Mouse (Mus musculus): ENCODE data around the gene Rps11. TPM values are rescaled to one million over a fixed set of nuclear protein-coding genes. Genes with fewer than 3 reads are reported as not detected.
A peak's percentile ranks its signal among the peaks of the same experiment; 100 is the strongest.

The Rps11 gene
- total RNA-seq, 2 experiments from 2014 or later = 457 to 518 TPM

DNA sequence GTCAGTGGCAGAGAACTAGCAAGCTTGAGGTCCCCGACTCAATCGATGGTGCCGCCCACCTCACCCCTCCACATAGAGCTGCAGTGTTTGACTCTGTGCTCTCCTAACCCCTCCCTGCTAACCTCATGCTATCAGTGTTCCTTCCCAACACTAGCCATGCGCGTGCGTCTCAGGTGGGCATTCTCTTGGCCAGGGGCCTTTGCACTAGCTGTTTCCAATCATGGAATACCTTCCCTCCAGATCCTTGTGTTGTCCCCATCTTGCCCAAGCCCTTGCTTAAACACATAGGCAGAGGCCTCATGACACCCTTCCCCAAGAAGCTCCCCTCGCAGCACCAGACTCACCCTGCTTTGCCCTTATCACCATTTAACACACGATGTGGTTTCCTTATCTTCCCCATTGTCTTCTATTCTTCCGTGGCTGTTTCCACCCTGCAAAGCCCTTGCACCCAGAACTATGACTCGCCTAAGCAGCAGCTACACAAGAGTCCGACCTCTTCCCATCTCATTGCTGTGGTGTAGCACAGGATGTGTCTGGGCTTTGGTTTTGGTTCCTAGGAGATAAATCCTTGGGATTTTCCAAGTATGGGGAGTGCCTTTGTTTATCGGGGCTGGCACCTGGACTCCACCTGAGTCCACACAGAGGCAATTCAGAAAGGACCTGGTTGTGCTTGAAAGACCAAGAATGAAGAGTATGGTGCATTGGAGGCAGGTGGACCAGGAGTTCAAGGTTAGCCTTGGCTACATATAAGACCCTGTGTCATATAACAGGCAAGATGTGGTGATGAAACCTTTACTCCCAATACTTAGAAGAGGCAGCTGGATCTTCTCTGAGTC is 13.2 kb upstream of the Rps11 start:
- no peak overlapping the region for H3K4me3 ChIP-seq
- no peak for TF ChIP-seq CTCF (IDR thresholded peaks at IDR 0.05)
- DNase-seq = no peak
- intact Hi-C loops (cut with DNase I) = loop anchor here (5.0 kb wide), 1 partner anchor 155 kb away; no protein-coding TSS in a partner anchor
- H3K27ac ChIP-seq = no peak overlapping the region

DNA sequence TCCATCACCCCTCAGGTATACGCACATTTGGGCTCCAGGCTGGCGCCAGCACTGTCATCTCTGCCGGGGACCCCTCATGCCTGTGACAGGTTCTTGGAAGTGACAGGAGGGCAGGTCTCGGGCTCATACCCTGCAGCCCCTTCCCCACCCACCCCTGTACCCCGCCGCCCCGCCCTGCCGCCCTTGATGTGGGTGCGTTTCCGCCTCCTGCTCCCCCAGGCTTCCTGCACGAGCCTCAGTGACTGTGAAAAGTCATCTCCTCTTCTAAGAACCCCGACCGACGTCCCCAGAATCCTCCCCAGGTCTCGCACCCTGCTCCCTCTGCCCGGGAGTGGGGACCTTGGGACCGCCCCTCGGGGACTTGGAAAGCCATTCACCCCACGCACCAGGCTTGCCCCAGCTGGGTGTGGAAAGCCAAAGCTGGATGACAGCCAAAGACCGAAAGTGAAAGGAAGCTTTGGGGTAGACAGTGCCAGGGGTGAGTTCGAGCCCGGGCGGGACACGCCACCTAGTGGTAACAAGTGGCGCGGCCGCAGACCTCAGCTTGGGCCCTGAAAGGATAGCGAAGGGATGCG is 11.8 kb upstream of the Rps11 start, which contains the start of the genes Gm45713 and Flt3l:
Gene Gm45713 (minus strand): TSS at position 239 of the 575 bp plus-strand sequence.
Gene Flt3l (minus strand): TSS at position 440 of the 575 bp plus-strand sequence.
- peak; percentile 95 for DNase-seq
- peak; percentile 99 for TF ChIP-seq CTCF (IDR thresholded peaks at IDR 0.05)
- Histone ChIP-seq H3K27ac (peak within 1 kb of the TSS; percentile 93), H3K4me3 (peak within 1 kb of the TSS; percentile 73)
- intact Hi-C loops (cut with DNase I) = loop anchor here (1.0 to 5.0 kb wide), 2 partner anchors 56 to 154 kb away; no protein-coding TSS in a partner anchor

DNA sequence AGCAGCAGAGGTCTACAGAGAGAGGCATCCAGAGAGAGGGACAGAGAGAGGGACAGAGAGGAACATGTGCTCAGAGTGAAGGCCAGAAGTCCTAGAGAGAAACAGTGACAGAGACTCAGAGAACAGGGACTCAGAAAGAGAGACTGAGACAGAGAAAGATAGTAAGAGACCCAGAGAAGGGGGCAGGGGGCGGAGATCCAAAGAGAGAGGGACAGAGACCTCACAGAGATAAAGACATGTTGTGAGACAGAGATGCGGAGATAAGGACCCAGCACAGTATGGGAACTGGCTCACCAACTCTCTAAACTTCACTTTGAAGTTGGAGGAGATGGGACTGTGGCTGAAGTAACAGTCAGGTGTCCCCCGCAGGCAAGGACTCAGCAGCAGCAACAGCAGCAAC is 11.1 kb upstream of the Rps11 start:
- TF ChIP-seq CTCF (IDR thresholded peaks at IDR 0.05) = no peak
- intact Hi-C loops (cut with DNase I) = loop anchor here (5.0 kb wide), 1 partner anchor 153 kb away; no protein-coding TSS in a partner anchor
- Histone ChIP-seq H3K4me3 (peak overlapping the region; percentile 73), H3K27ac (peak overlapping the region; percentile 93)
- no peak for DNase-seq

DNA sequence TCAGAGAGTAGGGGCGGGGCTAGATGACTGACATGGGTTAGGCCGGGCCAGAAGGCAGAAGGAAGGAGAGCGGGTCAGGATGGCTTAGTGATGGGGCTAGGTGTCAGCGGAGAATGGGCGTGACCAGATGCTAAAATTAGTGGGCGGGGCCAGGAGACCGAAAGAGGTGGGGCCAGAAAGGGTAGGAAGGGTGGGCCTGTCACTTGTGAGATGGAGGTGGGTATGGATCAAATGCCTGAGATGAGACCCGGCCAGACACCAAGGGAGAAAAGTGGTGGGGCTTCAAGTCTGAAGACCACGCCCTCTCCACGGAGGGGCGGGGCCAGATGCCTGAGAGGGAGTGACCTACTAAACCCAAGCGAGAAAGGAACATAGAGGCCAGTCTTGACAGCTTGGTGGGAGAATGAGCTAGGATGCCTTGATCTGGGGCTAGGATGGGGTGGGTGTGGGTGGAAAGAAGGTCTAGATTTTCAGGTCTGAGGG is 10.3 kb upstream of the Rps11 start:
- intact Hi-C loops (cut with DNase I) = loop anchor here (5.0 kb wide), 1 partner anchor 152 kb away; no protein-coding TSS in a partner anchor
- Histone ChIP-seq H3K4me3 (peak overlapping the region; percentile 73), H3K27ac (no peak overlapping the region; the same call in 1 of the 2 replicates)
- DNase-seq = peak; percentile 51
- TF ChIP-seq CTCF (IDR thresholded peaks at IDR 0.05) = no peak

DNA sequence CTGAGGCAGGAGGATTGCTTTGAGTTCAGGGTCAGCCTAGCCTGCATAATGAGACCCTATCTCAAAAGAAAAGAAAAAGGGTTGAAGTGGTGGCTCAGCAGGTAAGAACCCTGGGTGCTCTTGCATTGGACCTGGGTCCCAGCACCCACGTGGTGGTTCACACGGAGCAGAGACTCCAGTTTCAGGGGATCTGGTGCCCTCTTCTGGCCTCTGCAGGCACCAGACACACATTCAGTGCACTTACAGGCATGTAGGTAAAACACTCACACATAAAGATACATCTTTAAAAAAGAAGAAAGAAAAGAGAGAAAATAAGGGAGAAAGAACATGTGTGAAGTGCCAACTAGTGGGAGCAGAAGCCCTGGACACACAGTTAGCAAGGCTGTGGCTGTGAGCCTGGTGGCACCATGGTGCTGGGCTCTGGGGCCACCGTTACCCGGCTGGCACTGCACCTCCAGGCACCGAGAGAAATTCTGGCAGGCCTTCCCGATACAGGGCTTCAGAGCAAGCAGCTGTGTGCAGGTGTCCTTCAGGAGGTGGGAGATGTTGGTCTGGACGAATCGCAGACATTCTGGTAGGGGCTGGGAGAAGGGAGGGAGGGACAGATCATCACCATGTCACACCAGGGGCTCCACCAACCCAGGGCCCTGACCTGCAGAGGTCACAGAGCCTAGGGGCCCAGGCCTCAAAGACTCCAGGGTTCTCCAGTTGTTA is 9.4 kb upstream of the Rps11 start:
- Histone ChIP-seq H3K27ac (no peak overlapping the region; the same call in 1 of the 2 replicates), H3K4me3 (no peak overlapping the region)
- TF ChIP-seq CTCF (IDR thresholded peaks at IDR 0.05) = peak; percentile 32
- intact Hi-C loops (cut with DNase I) = no loop called here
- no peak for DNase-seq

DNA sequence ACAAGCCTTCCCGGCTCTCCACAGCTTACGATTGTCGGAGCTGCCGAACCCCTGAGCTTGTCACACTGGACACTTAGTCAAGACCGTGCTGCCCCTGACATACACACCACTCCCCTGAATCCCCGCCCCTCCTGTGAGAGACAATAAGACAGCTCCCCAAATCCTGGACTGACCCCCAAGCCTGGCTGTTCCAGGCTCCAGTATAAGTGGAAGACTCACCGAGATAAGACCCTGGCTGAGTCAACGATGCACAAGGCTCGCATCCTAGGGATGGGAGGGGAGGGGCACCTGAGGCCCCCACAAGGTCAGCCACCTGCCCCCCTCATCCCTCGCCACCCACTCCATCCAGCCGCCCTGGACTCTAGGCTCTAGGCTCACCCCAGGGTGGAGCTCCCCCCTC is 7.6 kb upstream of the Rps11 start:
- no peak overlapping the region for H3K4me3 ChIP-seq
- no peak for TF ChIP-seq CTCF (IDR thresholded peaks at IDR 0.05)
- no peak overlapping the region for H3K27ac ChIP-seq
- no peak for DNase-seq
- intact Hi-C loops (cut with DNase I) = no loop called here

DNA sequence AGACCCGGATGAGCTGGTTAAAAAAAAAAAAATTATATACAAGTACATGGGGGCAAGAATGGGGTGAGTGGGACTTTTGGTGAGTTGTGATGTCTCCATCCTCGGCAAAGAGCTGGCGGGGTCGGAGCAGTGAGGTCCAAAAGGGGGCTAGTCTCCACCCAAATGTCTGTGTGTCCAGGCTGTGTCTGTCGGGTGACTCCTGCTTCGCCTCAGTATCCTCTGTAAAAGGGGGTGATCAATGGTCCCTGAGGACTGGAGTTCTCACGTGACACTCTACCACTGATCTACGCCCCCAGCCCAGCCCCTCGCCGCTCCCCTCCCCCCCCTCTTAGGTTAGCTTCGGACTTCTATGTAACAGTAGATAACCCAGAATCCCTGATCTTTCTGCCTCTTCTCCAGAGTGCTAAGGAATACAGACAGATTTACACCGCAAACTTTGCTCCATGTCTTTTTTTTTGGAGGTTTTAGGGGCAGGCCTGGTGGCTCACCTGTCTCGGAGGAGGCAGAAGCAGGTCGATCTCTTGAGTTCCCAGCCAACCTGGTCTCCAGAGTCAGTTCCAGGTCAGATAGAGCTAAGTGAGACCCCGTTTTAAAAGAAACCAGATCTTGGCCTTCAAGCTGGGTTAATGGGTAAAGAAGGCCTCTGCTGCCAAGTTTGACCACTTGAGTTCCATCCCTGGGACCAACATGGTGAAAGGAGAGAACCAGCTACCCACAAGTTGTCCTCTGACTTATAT is 5.7 kb upstream of the Rps11 start:
- no peak for TF ChIP-seq CTCF (IDR thresholded peaks at IDR 0.05)
- DNase-seq = no peak
- peak overlapping the region; percentile 78 for H3K4me3 ChIP-seq
- H3K27ac ChIP-seq = peak overlapping the region; percentile 89
- intact Hi-C loops (cut with DNase I) = no loop called here

DNA sequence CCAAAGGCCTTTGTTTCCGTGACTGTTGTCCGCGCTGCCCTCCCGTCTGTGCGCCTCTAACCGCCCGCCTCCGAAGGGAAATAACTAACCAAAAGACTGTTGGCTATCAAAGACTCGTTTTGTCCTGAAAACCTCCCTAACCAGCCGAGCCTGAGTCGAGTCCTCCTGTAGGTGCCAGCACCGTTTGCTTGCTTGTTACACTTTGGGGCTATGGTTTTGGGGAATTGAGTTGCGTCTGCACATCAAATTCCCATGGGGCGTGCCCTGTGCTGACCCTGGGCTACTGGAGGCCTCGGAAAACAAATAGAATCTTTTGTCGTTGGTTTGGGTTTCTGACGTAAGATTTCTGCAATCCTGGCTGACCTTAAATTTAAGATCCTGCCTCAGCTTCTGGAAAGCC is 5.1 kb upstream of the Rps11 start:
- H3K27ac ChIP-seq = peak overlapping the region; percentile 89
- TF ChIP-seq CTCF (IDR thresholded peaks at IDR 0.05) = no peak
- DNase-seq = peak; percentile 64
- intact Hi-C loops (cut with DNase I) = no loop called here
- peak overlapping the region; percentile 78 for H3K4me3 ChIP-seq

DNA sequence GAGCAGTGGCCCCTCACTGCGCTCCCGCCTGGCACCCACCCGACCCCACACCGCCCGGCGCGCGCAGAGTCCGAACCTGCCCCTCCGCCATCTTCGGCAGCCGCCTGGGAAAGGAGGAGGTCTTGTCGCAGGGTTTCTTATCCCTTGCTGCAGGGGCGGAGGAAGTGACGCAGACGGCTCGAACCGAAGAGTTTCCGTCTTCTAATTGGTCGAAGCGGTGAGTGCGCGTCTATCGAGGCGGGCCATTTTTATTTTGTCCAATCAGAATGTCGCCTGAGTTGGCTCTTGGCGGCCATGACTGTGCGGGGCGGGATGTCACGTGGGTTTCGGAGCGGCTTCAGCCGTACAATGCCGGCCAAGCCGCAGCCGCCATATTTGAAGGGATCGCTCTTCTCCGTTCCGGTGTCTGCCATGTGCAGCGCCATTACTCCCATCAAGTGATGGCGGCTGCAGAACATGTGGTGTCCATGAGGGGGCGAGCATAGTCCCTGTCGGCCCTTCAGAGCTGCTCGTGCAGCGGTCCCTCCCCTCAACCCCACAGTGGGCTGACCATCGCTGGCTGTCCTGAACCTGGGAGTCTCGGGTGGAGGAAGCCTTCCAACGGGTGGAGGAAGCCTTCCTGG is 4.5 kb upstream of the Rps11 start, which contains the start of gene Rpl13a:
Gene Rpl13a (minus strand): TSS at position 138 of the 623 bp plus-strand sequence.
- peak within 1 kb of the TSS; percentile 96 for H3K27ac ChIP-seq
- peak; percentile 98 for DNase-seq
- TF ChIP-seq CTCF (IDR thresholded peaks at IDR 0.05) = peak; percentile 82
- H3K4me3 ChIP-seq = peak within 1 kb of the TSS; percentile 90
- intact Hi-C loops (cut with DNase I) = no loop called here

DNA sequence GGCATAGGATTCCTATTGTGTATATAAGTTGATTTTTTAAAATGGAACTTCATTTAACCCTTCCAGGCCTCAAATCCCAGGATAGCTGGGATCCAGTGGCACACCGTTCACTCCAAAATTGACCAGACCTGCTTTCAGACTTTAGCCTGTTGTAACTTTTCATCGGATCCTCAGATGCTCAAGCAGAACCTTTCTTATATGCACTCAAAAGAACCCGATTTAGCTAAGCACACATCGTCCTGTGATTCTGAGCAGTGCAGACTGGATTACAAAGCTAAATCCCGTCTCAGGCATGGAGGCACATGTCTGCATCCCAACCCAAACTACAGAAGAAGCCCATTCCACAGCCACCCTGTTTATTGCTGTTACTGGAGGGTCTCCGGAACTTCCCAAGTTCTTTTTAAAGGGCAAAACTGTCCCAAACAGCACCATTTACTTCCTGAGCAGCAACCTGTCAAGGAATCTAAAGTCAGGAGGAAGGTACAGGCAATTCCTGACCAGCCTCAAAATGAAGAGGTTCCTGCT is 3.5 kb upstream of the Rps11 start:
- no peak for DNase-seq
- Histone ChIP-seq H3K4me3 (peak overlapping the region; percentile 90), H3K27ac (peak overlapping the region; percentile 96)
- no peak for TF ChIP-seq CTCF (IDR thresholded peaks at IDR 0.05)
- intact Hi-C loops (cut with DNase I) = no loop called here
